Mouse (Mus musculus): ENCODE data around the gene Mgmt. TPM values are rescaled to one million over a fixed set of nuclear protein-coding genes. Genes with fewer than 3 reads are reported as not detected.

Mgmt gene
- total RNA-seq, 2 experiments from 2014 or later, result 8.0 to 9.0 TPM

GRCm38 (mm10) chr7:137064255-137064654, 169.8 kb downstream of the Mgmt start:
- DNase-seq, result no peak

- DNase-seq, result no peak
These were observed 171.0 kb downstream of the Mgmt start for GRCm38 (mm10) chr7:137065408-137065807.

- no peak for DNase-seq
These were observed 171.8 kb downstream of the Mgmt start for GRCm38 (mm10) chr7:137066211-137066610.

- no peak for DNase-seq
These were observed 172.6 kb downstream of the Mgmt start for GRCm38 (mm10) chr7:137066997-137067396.

- DNase-seq, result no peak
These were observed 173.3 kb downstream of the Mgmt start for GRCm38 (mm10) chr7:137067758-137068157.

GRCm38 (mm10) chr7:137068796-137069195, 174.4 kb downstream of the Mgmt start:
- peak; percentile 70 for DNase-seq

GRCm38 (mm10) chr7:137069768-137070167, 175.4 kb downstream of the Mgmt start:
- peak; percentile 65 for DNase-seq

- no peak for DNase-seq
These were observed 176.9 kb downstream of the Mgmt start for GRCm38 (mm10) chr7:137071346-137071745.

GRCm38 (mm10) chr7:137073878-137074277, 179.5 kb downstream of the Mgmt start:
- peak; percentile 54 for DNase-seq

- DNase-seq, result no peak
These were observed 179.9 kb downstream of the Mgmt start for GRCm38 (mm10) chr7:137074324-137074723.

- DNase-seq, result peak; percentile 53
These were observed 180.9 kb downstream of the Mgmt start for GRCm38 (mm10) chr7:137075301-137075700.

GRCm38 (mm10) chr7:137080171-137080570, 185.8 kb downstream of the Mgmt start:
- DNase-seq, result no peak

- DNase-seq, result no peak
These were observed 187.8 kb downstream of the Mgmt start for GRCm38 (mm10) chr7:137082171-137082570.

- no peak for DNase-seq
These were observed 190.2 kb downstream of the Mgmt start for GRCm38 (mm10) chr7:137084651-137085050.

- DNase-seq, result peak; percentile 83
These were observed 191.7 kb downstream of the Mgmt start for GRCm38 (mm10) chr7:137085969-137086606.

GRCm38 (mm10) chr7:137087136-137087535, 192.7 kb downstream of the Mgmt start:
- DNase-seq, result no peak

- no peak for DNase-seq
These were observed 193.7 kb downstream of the Mgmt start for GRCm38 (mm10) chr7:137088141-137088540.

GRCm38 (mm10) chr7:137094551-137094950, 200.1 kb downstream of the Mgmt start:
- no peak for DNase-seq

- DNase-seq, result no peak
These were observed 201.3 kb downstream of the Mgmt start for GRCm38 (mm10) chr7:137095702-137096101.

GRCm38 (mm10) chr7:137099766-137100165, 205.4 kb downstream of the Mgmt start:
- no peak for DNase-seq

- DNase-seq, result no peak
These were observed 208.3 kb downstream of the Mgmt start for GRCm38 (mm10) chr7:137102606-137103195.

GRCm38 (mm10) chr7:137112101-137112500, 217.7 kb downstream of the Mgmt start:
- DNase-seq, result no peak

- DNase-seq, result no peak
These were observed 221.8 kb downstream of the Mgmt start for GRCm38 (mm10) chr7:137116246-137116645.

GRCm38 (mm10) chr7:137121243-137121858, 226.9 kb downstream of the Mgmt start:
- no peak for DNase-seq

Data from adrenal gland, postnatal 10 days (tissue).